Mouse (Mus musculus): ENCODE results near the gene Gm20517. TPM values are rescaled to one million over a fixed set of nuclear protein-coding genes. Genes with fewer than 3 reads are reported as not detected.

The Gm20517 gene
- polyA plus RNA-seq, 1 experiment from 2014 or later = 2.9 TPM

GRCm38 (mm10) chr17:47730633-47731575, 119.5 kb downstream of the Gm20517 start:
- no peak overlapping the region for H3K9ac ChIP-seq (replicated peaks; ENCODE audit: low read depth, low read length)
- no peaks in the 10 kb centered on the region for H3K9me3 ChIP-seq (ENCODE audit: control insufficient read depth, low read length)
- no peak overlapping the region for H3K27ac ChIP-seq (ENCODE audit: low read length)
- no peaks in the 10 kb centered on the region for H3K4me1 ChIP-seq (replicated peaks; ENCODE audit: control insufficient read depth, insufficient read depth, low read length)
- WGBS = 48% methylated on average over 24 of the region's 24 CpGs
- no peaks in the 10 kb centered on the region for H3K27me3 ChIP-seq (replicated peaks; ENCODE audit: control insufficient read depth, insufficient read depth, low read length)
- H3K4me3 ChIP-seq (replicated peaks; ENCODE audit: low read length) = no peak overlapping the region
- no peak for ATAC-seq
- no peak overlapping the region for H3K4me2 ChIP-seq (ENCODE audit: low read length)
- H3K36me3 ChIP-seq (ENCODE audit: control insufficient read depth, insufficient read depth) = no peaks in the 10 kb centered on the region

Other genes with a start within 250 kb of the Gm20517 start
- gene Mrps10, start 242.7 kb upstream of the Gm20517 start, polyA plus RNA-seq (2015; fragmentation: Nextera tagmentation; extraction: Ambion mirVana) = 72.2 and 74.1 TPM in 2 replicates
- 0.29 and 0.37 TPM in 2 replicates for gene Guca1b, start 226.2 kb upstream of the Gm20517 start, polyA plus RNA-seq (2015; fragmentation: Nextera tagmentation; extraction: Ambion mirVana)
- 0.67 TPM in 1 of 2 replicates, not detected in the other for gene Guca1a, start 211.0 kb upstream of the Gm20517 start, polyA plus RNA-seq (2015; fragmentation: Nextera tagmentation; extraction: Ambion mirVana)
- gene AI661453, start 175.0 kb upstream of the Gm20517 start, polyA plus RNA-seq (2015; fragmentation: Nextera tagmentation; extraction: Ambion mirVana) = 0.19 and 0.22 TPM in 2 replicates
- 0.55 and 0.86 TPM in 2 replicates for gene 1700001C19Rik, start 174.2 kb upstream of the Gm20517 start, polyA plus RNA-seq (2015; fragmentation: Nextera tagmentation; extraction: Ambion mirVana)
- 24.9 and 25.7 TPM in 2 replicates for gene Taf8, start 109.3 kb upstream of the Gm20517 start, polyA plus RNA-seq (2015; fragmentation: Nextera tagmentation; extraction: Ambion mirVana)
- 58.5 and 66.0 TPM in 2 replicates for gene Ccnd3, start 106.5 kb upstream of the Gm20517 start, polyA plus RNA-seq (2015; fragmentation: Nextera tagmentation; extraction: Ambion mirVana)
- 32.9 and 36.1 TPM in 2 replicates for gene Bysl, start 97 bp upstream of the Gm20517 start, polyA plus RNA-seq (2015; fragmentation: Nextera tagmentation; extraction: Ambion mirVana)
- 51.6 and 51.8 TPM in 2 replicates for gene Med20, start within 50 bp of the Gm20517 start, polyA plus RNA-seq (2015; fragmentation: Nextera tagmentation; extraction: Ambion mirVana)
- gene Usp49, start 19.1 kb downstream of the Gm20517 start, polyA plus RNA-seq (2015; fragmentation: Nextera tagmentation; extraction: Ambion mirVana) = 8.6 and 9.1 TPM in 2 replicates
- 228 and 241 TPM in 2 replicates for gene Tomm6, start 76.8 kb downstream of the Gm20517 start, polyA plus RNA-seq (2015; fragmentation: Nextera tagmentation; extraction: Ambion mirVana)
- 21.3 and 27.1 TPM in 2 replicates for gene Frs3, start 77.4 kb downstream of the Gm20517 start, polyA plus RNA-seq (2015; fragmentation: Nextera tagmentation; extraction: Ambion mirVana)
- gene Gm21981, start 82.9 kb downstream of the Gm20517 start, polyA plus RNA-seq (2015; fragmentation: Nextera tagmentation; extraction: Ambion mirVana) = 0.48 and 0.60 TPM in 2 replicates
- 0.54 and 1.0 TPM in 2 replicates for gene Prickle4, start 83.1 kb downstream of the Gm20517 start, polyA plus RNA-seq (2015; fragmentation: Nextera tagmentation; extraction: Ambion mirVana)
- not detected in 2 replicates for gene Pgc, start 115.3 kb downstream of the Gm20517 start, polyA plus RNA-seq (2015; fragmentation: Nextera tagmentation; extraction: Ambion mirVana)
- 2.2 TPM in 2 replicates for gene Tfeb, start 125.4 kb downstream of the Gm20517 start, polyA plus RNA-seq (2015; fragmentation: Nextera tagmentation; extraction: Ambion mirVana)
- 2.0 and 2.5 TPM in 2 replicates for gene Mdfi, start 223.1 kb downstream of the Gm20517 start, polyA plus RNA-seq (2015; fragmentation: Nextera tagmentation; extraction: Ambion mirVana)